Comparison of ENCODE assay signal across 9 mouse cellular contexts in the genomic region with DNA sequence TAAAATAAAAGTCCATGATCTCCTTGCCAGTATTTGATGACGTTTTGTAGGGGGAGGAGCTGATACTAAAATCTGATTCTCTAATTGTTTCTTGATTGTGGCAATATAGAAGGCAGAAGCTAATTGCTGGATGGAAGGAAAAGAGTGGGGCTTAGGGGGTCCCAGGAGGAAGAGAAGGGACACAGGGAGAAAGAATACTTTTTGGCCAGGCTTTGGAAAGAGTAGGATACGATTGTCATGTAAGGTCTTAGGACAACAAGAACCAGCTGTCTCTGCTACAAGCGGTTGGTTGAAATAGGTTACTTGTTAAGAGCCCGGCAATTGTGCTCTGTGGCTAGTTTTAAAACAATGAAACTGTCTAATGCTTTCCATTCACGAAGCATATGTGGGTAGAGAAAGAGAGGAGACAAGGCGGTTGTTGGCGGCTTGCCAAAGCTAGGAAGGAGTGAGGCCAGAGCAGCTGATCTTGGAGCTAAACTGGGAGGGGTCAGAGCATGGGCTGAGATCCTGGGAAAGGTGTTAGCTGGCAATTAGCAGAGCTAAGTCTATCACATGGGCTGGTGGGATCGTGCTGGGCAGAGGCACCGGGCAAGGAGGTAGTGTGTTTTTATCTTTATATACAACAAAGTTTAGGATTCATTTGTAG. TPM values are rescaled to one million over a fixed set of nuclear protein-coding genes. Genes with fewer than 3 reads are reported as not detected.
DNase-seq lines count a peak whose midpoint lies in the region; ATAC-seq lines count a peak whose summit lies in the region.
"Had no signal": no experiment of that assay in that cellular context is flagged by ENCODE, and none has a peak within 500 bp of the region (broad histone marks: within the 10 kb centered on the region; RNA-seq: fewer than 3 reads in every experiment).

No protein-coding gene starts in this region.

- ATAC-seq in cerebellum, adult (ENCODE audit: insufficient number of reproducible peaks, low FRiP score, low TSS enrichment) = no peak
- ATAC-seq in hindbrain, embryonic 15.5 days (ENCODE audit: low FRiP score, low read depth) = peak; percentile 79
- ATAC-seq in neural tube, embryonic 14.5 days (ENCODE audit: low read depth) = peak; percentile 79; the same call in 1 of the 2 replicates

- H3K4me3 ChIP-seq in hindbrain, embryonic 15.5 days = no peak overlapping the region
- no peak overlapping the region for H3K4me3 ChIP-seq in neural tube, embryonic 14.5 days (ENCODE audit: low read depth, low read length)

- H3K4me2 ChIP-seq in hindbrain, embryonic 15.5 days = peak overlapping the region; percentile 10; the same call in 1 of the 2 replicates
- no peak overlapping the region for H3K4me2 ChIP-seq in neural tube, embryonic 14.5 days (ENCODE audit: low read depth, low read length)

- no peak overlapping the region for H3K27ac ChIP-seq in hindbrain, embryonic 15.5 days (replicated peaks)
- H3K27ac ChIP-seq in neural tube, embryonic 14.5 days (ENCODE audit: low read depth, low read length) = no peak overlapping the region

- no peak overlapping the region for H3K9ac ChIP-seq in hindbrain, embryonic 15.5 days
- no peak overlapping the region for H3K9ac ChIP-seq in neural tube, embryonic 14.5 days (replicated peaks; ENCODE audit: low read depth, low read length)

- H3K27me3 ChIP-seq in hindbrain, embryonic 15.5 days = no peaks in the 10 kb centered on the region
- no peaks in the 10 kb centered on the region for H3K27me3 ChIP-seq in neural tube, embryonic 14.5 days (ENCODE audit: control insufficient read depth, insufficient read depth, low read length)

- no peaks in the 10 kb centered on the region for H3K36me3 ChIP-seq in hindbrain, embryonic 15.5 days
- no peaks in the 10 kb centered on the region for H3K36me3 ChIP-seq in neural tube, embryonic 14.5 days (ENCODE audit: control insufficient read depth, insufficient read depth, low read length)

- H3K9me3 ChIP-seq in hindbrain, embryonic 15.5 days = no peaks in the 10 kb centered on the region
- H3K9me3 ChIP-seq in neural tube, embryonic 14.5 days (ENCODE audit: control insufficient read depth, low read length) = no peaks in the 10 kb centered on the region

- peaks cover 6% of the 10 kb centered on the region; the same call in 1 of the 2 replicates for H3K4me1 ChIP-seq in hindbrain, embryonic 15.5 days (replicated peaks)
- H3K4me1 ChIP-seq in neural tube, embryonic 14.5 days (ENCODE audit: control insufficient read depth, insufficient read depth, low read length) = no peaks in the 10 kb centered on the region

- DNase-seq in cerebellum, adult 9-10 months = peak; percentile 1
- DNase-seq in ovary, postnatal 36 days (ENCODE audit: low spot score) = peak; percentile 35
- no peak for DNase-seq in ovary, postnatal 10 days (ENCODE audit: low spot score)
- no peak for DNase-seq in thymus, postnatal 10 days (ENCODE audit: low spot score in 2 of 2)
- DNase-seq in gastrocnemius, postnatal 25 days = no peak

- WGBS in hindbrain, embryonic 15.5 days = 38% methylated on average over 9 of the region's 9 CpGs
- WGBS in neural tube, embryonic 14.5 days = 36% methylated on average over 9 of the region's 9 CpGs

RNA-seq across cellular contexts. Expression of gene 4930474N05Rik, which starts 45.8 kb away (rescaled TPM):
- polyA plus RNA-seq in hindbrain, embryonic 15.5 days (2015; fragmentation: Nextera tagmentation; extraction: Ambion mirVana) = not detected in 2 replicates
- not detected in 2 replicates for polyA plus RNA-seq in neural tube, embryonic 14.5 days (2014; fragmentation: Nextera tagmentation; extraction: Ambion mirVana)
- not detected for total RNA-seq in gastrocnemius, postnatal 25 days (2021)
- total RNA-seq: layer of hippocampus, adult 18-20 months had no signal

Comparison
In these comparisons a context has a peak if more than half of its experiments do, and no peak if none do; other contexts are left out.
1. DNase-seq: peak in cerebellum, adult 9-10 months (single experiment) and ovary, postnatal 36 days (single experiment); none in ovary, postnatal 10 days (single experiment), thymus, postnatal 10 days (0 of 2) and gastrocnemius, postnatal 25 days (single experiment).